Mouse (Mus musculus): ENCODE results near the gene Dclre1c.
A peak's percentile ranks its signal among the peaks of the same experiment; 100 is the strongest.

Gene Dclre1c

DNA sequence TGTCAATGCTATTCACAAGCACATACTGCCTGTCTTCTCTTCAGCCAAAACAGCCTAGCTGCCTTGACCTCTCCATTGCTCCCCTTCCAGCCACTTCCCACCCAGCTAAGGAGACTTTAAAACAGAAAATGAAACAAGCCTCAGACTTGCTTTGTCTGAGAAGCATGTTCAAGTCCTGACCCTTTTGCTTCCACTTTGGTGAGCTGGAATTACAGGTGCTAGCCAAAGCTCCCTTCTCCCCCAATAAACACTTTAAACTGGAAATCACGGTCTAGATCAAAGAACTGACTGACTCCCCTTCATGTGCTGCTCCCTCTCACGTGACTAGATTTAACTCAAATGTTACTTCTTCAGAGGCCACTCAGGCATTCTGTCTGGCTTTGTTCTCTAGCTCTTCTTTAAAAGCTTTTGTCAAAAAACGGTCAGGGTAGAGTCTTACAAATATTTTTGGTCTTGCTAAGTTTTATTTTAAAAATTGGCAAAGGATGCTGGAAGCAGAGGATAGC lies 51.9 kb downstream of the Dclre1c start:
- DNase-seq: no peak

DNA sequence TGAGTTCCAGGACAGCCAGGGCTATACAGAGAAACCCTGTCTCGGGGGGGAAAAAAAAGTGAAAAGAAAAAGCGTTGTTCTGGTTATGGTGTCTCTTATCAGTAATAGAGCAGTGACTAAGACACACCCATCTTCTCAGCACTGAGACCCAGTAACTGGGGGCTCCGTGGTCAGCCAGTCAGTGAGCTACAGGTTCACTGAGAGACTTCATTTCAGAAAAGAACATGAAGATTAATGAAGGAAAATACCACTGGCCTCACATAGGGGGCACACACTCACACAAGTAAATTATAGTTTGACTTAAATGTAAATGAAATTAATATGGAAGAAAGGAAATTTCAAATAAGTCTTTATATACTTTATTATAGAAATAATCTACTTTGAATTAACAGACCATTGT lies 56.3 kb downstream of the Dclre1c start:
- no peak for DNase-seq

DNA sequence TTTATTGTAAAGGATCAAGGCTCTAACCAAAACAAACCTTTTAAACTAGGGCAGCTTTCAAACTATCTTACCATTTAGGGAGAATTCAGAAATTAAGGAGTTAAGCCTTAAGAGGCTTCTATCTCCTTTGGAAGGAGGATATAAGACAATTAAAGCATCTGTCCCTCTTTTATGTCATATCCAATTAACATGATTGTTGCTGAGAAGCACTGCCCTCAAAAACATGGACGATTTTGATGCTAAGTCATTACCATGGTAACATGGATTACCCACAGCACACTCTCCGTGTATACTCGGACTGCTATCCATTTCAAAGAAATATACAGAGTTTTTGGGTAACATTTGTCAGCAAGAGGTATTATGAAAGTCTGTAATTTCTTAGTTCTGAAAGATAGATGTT lies 65.9 kb downstream of the Dclre1c start:
- DNase-seq: no peak

DNA sequence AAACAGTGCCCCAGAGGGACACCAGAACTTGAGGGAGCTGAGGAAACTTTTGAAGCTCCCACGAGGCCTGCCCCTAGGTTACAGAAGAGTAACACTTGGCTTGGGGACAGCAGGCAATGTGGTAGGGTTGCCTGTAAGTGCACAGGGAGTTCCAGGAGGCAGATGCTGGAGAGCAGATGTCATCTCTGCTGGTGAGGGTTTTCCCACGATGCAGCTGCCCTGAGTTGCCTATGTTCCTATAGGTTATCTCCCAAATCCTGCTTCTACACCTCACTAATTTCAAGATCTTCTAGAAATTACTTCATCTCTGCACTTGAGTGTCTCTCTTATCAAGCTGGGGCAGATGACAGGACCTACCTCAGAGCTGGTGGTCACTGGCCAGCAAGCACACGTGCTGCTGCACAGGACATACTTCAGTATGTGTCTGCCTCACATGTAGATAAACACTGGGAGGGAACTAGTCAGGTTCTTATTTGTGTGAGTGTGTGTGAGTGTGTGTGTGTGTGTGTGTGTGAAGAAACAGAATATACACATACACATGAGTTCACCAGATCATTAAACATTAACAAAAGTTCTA lies 70.0 kb downstream of the Dclre1c start:
- no peak for DNase-seq

DNA sequence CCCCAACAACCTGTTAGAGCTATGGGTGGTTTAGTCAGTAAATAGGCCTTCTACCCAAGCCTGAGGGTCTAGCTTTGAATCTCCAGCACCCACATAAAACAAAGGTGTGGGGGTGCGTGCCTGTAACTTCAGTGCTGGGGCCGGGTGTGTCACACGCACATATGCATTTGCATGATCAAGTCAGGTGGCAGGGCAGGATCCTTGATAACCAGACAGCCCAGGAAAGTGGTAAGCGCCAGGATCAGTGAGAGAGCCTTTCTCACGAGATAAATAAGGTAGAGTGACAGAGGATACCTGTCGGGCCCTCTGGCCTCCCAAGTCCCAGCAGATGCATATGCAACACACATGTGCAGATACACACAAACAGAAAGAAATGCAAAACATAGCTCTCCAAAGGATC lies 75.6 kb downstream of the Dclre1c start:
- no peak for DNase-seq

DNA sequence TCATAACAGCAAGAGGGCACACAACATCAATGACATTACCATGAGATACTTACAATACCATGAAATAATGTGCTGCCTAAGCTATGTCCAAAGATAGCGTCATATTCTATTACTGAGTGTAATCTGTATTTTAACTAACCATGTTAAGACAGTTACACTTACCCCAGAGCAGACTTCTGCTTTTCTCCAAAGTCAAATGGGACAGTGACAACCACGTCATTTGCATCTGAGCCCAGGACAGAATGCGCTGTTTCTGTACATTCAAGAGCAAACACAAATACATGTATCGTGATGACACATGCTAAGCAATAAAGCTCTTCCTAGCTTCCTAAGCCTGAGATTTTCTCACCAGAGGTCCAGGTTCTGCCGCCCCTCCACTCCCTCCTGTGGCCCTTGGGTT lies 77.0 kb downstream of the Dclre1c start:
- DNase-seq: no peak

DNA sequence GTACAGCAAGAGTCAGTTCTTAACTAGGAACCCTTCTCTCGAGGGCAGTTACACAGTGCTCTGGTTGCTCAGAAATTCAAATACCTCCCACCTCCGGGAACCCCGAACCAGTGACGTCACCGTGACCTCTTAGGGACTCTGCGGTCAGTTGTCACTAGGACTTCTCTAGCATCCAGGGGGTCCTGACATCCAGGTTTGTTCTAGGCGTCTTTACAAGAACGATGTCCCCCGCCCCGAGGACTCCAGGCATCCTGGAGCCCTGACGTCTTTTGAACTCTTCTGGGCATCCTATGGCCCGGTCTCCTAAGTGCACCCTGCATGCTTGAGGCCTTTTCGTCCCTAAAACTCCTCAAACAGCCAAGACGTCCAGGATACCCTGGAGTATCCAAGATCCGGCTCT lies 88.1 kb downstream of the Dclre1c start:
- no peak for DNase-seq

DNA sequence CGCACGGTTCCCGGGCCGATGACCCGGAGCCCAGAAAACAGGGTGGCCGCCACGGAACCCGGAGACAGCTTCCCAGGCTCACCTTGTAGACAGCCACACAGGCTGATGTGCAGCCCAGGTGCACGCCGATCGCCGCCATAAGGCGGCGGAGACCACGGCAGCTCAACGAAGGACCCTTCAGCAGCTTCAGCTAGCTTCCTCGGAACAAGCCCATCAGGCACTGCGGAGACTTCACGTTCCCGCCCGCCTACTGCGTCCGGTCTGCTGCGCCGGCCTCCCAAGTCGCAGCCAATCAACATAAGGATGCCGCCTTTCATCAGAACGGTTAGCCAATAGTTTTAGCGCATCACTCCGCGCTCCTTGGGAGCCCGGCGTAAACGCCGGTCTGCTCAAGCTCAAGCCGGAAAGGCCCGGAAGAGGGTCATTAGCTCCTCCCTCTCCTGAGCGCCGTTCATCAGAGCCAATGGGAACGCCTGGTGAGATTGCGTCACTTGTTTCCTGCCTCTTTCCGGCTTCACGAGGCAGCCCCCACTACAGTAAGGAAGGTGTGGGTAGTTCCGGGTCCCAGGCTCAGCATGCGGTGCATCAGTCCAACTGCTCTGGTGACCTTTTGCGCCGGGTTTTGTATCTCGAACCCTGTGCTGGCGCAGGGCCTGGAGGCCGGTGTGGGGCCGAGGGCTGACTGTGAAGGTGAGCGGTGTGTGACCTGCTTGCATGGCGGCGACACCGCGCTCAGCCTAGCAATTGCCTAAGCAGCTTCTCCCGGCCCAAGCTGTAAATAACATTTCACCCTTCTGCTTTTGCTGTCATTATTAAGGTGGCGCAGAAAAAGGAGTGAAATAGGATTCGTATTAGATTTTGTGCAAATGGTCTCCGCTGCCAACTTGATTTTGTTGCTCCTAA lies 88.9 kb downstream of the Dclre1c start, which contains the start of the genes Gm45902, Hspa14 and Cdnf:
Gene Gm45902 (minus strand): TSS at position 239 of the 903 bp plus-strand sequence.
Gene Hspa14 (minus strand): TSS at position 263 of the 903 bp plus-strand sequence.
Gene Cdnf (plus strand): TSS at position 479 of the 903 bp plus-strand sequence.
- DNase-seq: peak; percentile 99
